Mouse (Mus musculus) adrenal gland (tissue): ENCODE results near the gene Bcl11b.

Experiments
- intact Hi-C: fragments of 180-260 bp; cut with DNase I; formaldehyde crosslinking; loops from one replicate; pipeline ENCODE4 v1.15.1; 2025
- long read RNA-seq, 2 experiments: library from polyadenylated mRNA; unstranded; transcript quantifications; one replicate each; pipeline ENCODE4 v2.0.0; 2020; ENCODE audit warnings: borderline replicate concordance in 1 of 2; ENCODE audit not compliant: insufficient replicate concordance in 1 of 2

Gene Bcl11b
- long read RNA-seq, experiment 1 = 0 reads
- long read RNA-seq, experiment 2, partial matches to known transcripts = 0 of 1 reads
- long read RNA-seq, experiment 2, other reads (novel, unspliced or antisense) = 1 of 1 reads

DNA sequence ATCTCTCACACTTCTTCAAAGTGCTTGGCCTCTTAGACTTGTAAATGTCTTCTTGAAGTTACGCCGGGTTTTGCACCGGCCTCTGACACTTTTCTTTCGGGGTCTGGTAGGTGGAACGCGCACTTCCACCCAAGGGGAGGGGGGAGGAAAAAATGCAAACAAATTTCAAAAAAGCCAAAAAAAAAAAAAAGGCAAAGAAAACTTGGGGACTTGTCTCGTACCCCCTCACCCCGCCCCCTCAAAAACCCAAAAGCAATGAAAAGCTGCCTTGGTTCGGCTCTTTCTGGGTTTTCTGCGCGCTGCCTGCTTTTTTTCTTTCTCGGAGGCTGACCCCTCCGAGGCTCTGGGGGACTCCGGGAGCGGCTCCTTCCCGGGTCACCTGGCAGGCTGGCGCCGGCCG, at the start of gene Bcl11b:
Gene Bcl11b, minus strand, starts transcription at position 120 of the 400 bp plus-strand sequence.
- intact Hi-C loops = no loop called here

GRCm38 (mm10) chr12:108050996-108051395, 47.6 kb upstream of the Bcl11b start:
- intact Hi-C loops = no loop called here

DNA sequence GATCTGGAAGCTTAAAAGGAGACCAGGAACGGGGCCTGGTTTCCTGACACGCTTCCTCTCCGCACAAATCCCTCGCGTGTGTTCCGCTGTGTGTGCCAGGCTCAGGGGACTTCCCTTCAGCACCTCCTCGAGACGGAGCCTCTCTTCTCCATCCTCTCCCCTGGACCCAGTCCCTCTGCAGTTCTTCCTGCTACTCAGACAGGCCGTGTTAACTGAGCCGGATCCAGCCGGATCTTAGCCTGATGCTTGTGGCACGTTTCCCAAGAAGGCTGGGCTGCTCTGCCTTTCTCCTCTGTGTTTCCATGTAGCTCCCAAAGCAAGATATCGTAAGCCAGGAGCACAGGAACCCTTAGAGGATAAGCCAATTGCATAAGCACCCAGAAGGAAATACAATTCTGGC, 46.2 kb upstream of the Bcl11b start:
- intact Hi-C loops = no loop called here

- intact Hi-C loops = loop anchor here (5.0 kb wide), 1 partner anchor 80 kb away; no protein-coding TSS in a partner anchor
These were observed 38.8 kb upstream of the Bcl11b start for GRCm38 (mm10) chr12:108042239-108042571.

- intact Hi-C loops = loop anchor here (5.0 kb wide), 1 partner anchor 81 kb away; no protein-coding TSS in a partner anchor
These were observed 38.3 kb upstream of the Bcl11b start for GRCm38 (mm10) chr12:108041571-108042238.

GRCm38 (mm10) chr12:108037446-108037845, 34.0 kb upstream of the Bcl11b start:
- intact Hi-C loops = no loop called here

GRCm38 (mm10) chr12:108035412-108036078, 32.1 kb upstream of the Bcl11b start:
- intact Hi-C loops = no loop called here

- intact Hi-C loops = no loop called here
These were observed 19.6 kb upstream of the Bcl11b start for GRCm38 (mm10) chr12:108022835-108023615.

DNA sequence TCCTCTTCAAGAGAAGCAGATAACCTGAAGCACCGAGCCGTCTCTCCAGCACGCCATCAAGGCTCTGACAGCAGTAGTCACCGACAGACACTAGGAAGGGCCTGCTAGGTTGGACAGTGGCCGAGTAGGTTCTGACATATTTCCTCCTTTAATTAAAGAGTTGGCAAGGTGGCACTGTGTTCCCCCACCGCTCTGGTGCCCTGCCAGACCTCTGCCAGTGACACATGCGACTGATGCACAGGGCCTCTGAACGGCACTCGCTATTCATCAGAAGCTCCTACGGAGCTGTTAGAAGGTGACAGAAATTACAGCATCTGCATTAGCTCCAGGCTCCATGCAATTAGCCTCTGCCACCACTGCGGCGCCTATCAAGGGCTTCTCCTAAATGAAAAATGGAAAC, 8.6 kb upstream of the Bcl11b start:
- intact Hi-C loops = no loop called here

DNA sequence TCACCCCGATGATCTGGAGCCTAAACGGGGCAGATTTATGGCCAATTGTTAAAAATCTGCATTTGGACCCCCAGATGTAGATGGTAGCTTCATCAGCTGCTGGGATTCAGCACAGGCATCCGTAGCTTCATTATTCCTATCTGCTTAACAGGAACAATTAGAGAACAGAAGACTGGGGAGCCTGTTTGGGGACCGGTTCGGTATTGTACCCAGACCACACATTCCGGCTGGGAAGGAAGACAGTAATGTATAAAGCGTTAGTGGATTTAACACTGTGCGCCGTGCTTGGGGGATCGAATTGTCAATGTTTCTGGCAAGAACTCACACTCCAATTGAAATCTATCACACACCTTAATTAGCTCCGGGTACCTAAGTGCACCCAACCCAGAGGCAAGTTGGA, 6.9 kb upstream of the Bcl11b start:
- intact Hi-C loops = no loop called here

DNA sequence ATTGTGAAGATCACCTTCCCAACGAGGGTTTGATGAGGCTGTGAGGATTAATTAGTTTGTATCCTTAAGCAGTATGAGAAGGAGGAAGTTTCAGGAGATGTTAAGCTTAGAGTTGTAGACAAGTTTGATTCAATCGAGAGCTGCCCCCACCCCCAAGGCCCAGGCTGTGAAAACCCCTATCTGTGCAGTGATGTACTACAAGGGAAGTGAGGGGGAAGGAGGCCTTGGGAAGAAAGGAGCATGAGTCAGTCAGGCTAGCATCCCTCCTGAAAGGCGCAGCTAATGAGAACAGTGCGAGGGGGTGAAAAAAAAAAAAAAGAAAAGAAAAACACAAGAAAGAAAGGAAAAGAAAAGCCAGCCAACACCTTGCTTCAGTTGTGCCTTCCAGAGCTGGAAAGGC, 5.8 kb upstream of the Bcl11b start:
- intact Hi-C loops = no loop called here

DNA sequence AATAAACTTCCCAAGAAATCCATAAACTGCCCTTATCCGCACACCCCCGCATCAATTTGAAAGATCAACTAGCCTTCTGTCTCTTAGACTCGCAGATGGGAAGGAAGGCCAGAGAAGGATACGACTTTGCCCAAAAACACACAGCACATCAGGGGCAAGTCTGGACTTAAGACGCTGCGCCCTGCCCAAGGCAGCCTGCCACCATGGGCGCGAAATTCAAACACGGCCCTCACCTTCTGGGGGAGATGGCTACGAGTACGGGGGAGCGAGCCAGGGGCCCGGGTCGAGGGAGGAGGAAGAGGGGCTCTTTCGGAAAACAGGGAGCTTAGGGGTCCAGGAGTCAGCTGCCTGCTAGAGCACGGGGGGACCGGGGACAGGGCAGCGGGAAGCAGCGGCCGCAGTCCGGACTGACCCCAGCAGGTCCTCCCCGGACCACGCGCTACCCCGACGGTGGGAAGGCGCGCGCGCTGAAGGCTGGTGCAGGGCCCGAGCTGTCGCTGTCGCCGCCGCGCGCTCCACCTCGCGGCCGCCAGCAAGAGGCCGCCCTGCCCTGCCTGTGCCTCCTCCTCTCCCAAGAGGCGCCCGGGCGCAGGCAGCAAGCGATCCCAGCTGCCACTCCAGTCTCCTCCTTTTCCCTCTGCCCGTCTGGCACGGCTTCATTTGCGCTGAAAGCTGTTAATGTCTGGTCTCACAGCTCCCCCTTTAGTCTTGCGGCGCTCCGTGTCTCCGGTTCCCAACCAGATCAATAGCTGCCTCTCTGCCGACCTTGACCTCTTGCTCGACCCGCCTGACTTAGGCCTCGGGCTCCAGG, 2.6 kb upstream of the Bcl11b start:
- intact Hi-C loops = no loop called here

DNA sequence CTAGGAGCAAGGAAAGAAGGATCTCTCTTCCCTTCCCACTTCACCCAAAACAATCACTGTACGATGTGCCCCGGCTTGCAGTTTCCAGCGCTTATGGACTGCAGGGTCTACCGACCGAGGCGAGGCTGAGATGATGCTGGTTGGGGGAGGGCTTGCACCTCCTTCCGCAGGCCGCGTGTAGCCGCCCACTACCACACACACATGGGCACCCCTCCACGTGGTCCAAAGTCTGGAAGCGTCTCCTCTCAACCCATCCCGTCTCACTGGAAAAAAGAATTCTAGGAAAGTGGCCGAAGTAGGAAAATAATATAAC, 2.0 kb upstream of the Bcl11b start:
- intact Hi-C loops = no loop called here

- intact Hi-C loops = no loop called here
These were observed 1.5 kb upstream of the Bcl11b start for GRCm38 (mm10) chr12:108004701-108005487.

- intact Hi-C loops = no loop called here
These were observed 526 bp upstream of the Bcl11b start for GRCm38 (mm10) chr12:108003928-108004327.

DNA sequence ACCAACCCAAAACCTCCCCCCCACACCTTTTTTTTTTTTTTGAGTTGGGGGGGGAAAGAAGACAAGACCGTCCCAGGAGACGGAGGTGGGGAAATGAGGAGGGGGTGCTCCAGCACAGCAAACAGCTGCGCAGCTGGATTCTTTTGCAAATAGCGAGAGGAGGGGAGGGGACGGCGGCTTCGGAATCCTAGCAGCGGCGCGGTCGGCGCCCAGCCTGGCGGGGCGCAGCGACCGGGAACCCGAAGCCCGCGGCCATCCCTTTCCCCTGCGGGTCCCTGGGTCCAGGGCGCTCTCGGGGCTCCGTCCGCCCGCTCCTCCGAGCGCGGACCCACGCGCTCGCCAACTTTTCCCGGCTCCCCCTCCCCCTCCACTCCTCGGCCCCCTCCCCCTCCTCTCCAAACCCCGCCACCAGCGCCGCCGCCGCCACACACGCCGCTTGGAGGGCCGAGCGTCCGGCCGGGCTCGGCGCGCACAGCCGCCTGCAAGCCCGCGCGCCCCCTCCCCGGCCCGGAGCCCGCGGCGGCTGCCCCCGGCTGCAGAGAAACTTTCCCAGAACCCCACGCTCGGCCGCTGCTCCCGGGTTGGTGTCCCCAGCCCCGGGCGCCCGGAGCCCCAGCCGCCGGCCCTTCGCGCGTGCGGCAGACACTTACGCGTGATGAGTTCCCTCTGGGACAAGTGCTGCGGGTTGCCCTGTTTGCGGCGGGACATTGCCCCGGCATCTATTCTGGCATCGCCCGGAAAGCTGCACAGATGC, 789 bp downstream of the Bcl11b start:
- intact Hi-C loops = no loop called here

DNA sequence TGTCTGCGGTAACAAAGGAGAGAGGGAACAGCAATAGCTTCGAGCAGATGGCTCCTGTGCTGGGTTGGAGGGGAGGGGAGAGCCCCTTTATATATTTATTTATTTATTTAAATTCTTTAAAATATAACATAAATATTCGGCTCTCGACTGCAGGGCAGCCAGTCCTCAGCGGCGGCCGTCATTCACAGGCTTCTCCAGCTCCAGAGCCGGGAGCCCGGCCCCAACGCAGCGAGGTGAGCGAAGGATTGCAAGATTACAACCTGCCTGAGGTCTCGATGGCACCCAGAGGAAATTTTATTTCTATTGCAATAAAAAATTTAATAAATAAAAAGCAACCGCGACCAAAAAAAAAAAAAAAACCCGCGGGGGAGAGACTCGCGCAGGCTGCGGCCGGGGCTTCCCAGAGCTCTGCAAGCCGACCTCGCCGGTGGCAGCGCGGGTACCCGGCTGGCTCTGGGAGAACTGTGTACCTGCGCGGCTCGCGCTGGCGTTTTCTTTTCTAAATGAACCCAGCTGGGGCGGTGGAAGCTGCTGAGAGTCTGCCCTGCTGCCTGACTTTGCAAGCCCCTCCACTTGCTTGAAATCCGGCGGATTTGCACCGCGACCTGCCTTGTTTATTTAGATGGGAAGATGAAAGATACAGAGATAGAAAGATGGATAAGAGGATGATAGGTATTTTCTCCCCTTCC, 1.6 kb downstream of the Bcl11b start:
- intact Hi-C loops = no loop called here

- intact Hi-C loops = no loop called here
These were observed 2.7 kb downstream of the Bcl11b start for GRCm38 (mm10) chr12:108000715-108001080.
